Mouse (Mus musculus): ENCODE data around the gene Nod1. TPM values are rescaled to one million over a fixed set of nuclear protein-coding genes. Genes with fewer than 3 reads are reported as not detected.
"Not testable (repeated sequence)": the region's sequence is repeated elsewhere in the genome, so short reads cannot be mapped to it uniquely, and the experiment has no call there.

Gene Nod1
- total RNA-seq, 2 experiments from 2014 or later, result 3.2 to 3.8 TPM

DNA sequence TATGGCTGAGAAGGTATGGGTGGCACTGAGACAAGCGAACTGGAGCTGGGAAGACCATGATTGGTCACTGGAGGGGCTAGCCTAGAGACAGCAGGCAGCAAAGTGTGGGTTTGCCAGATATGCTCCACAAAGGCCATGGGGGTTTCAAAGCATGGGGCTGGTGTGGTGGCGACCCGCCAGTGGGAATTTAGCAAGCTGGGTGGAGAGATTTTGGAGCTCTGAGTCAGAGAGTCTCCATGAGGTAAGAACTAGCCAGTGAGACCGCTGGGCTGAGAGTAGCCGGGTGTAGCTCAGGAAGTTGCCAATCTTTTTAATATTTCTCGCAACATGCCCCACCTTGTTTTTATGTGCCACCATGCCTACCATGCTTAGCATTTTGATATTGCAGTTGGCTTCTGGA, 15.7 kb upstream of the Nod1 start:
- DNase-seq (ENCODE audit: low spot score in 2 of 2), result no peak
- intact Hi-C loops (cut with DNase I), result no loop called here

DNA sequence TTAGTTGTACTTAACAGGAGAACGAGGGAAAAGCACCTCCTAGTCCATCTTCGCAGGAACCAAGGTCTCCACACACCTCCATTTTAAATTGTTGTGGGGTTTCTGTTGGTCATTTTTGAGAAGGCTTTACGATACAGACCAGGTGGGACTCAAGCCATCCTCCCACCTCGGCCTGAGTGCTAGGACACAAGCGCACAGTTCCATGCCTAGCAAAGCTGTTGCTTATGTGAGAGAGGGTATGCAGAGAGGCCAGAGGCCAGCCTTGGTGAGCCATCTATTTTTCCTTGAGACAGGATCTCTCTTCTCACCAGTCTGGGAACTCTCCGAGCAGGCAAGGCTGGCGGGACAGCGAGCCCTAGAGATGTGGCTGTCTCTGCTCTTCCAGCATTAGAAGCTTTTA, 11.7 kb upstream of the Nod1 start:
- DNase-seq (ENCODE audit: low spot score in 2 of 2), result no peak

DNA sequence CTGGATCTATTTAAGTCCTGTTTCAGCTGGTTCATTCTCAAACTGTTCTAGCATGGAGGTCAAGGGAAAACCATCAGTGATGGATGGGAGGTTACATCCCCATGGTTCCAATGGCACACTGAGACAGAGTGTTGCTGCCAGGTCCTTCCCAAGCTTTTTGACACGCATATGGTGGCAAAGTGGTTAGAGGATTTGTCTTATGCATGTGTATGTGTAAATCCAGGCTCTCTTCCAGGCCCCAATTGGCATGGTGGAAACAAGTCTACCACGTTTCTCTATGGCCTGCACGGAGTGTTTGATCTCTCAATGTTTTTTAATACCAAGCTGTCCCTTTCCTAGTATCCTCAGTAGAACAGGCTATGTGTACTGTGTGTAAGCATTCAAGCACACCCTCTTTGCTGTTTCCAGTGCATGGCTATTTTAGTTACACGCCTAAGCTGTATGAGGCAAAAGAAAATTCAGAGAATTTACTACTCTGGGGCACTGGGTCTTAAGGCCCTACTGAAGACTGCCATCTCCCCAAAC, 11.2 kb upstream of the Nod1 start:
- intact Hi-C loops (cut with DNase I), result no loop called here
- DNase-seq (ENCODE audit: low spot score in 2 of 2), result no peak

More for the DNA sequence above, 11.7 kb upstream of the Nod1 start:
- intact Hi-C loops (cut with DNase I), result no loop called here

- intact Hi-C loops (cut with DNase I), result no loop called here
- no peak for DNase-seq (ENCODE audit: low spot score in 2 of 2)
Measured at GRCm38 (mm10) chr6:54979426-54979825, 7.0 kb upstream of the Nod1 start.

GRCm38 (mm10) chr6:54975616-54976015, 3.2 kb upstream of the Nod1 start:
- DNase-seq (ENCODE audit: low spot score in 2 of 2), result no peak
- intact Hi-C loops (cut with DNase I), result no loop called here

- no peak for DNase-seq (ENCODE audit: low spot score in 2 of 2)
- intact Hi-C loops (cut with DNase I), result no loop called here
Measured at GRCm38 (mm10) chr6:54974501-54974900, 2.1 kb upstream of the Nod1 start.

DNA sequence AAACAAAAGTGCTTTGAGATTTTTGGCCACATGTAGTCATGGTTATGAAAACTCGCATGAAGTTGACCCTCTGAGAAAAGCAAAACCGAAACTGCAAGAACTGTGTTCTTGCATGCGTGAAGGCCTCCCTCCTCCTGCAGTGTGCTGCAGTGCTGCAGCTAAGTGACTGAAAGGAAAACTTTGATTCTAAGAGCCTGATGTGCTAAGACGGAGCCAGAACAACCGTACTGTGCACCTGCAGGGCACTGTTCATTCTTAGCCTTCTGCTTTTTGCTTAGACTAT, 458 bp upstream of the Nod1 start:
- intact Hi-C loops (cut with DNase I), result no loop called here
- DNase-seq (ENCODE audit: low spot score in 2 of 2), result no peak

- intact Hi-C loops (cut with DNase I), result no loop called here
- DNase-seq (ENCODE audit: low spot score in 2 of 2), result no peak
Measured at GRCm38 (mm10) chr6:54971731-54972110, 691 bp downstream of the Nod1 start.

GRCm38 (mm10) chr6:54970506-54970905, 1.9 kb downstream of the Nod1 start:
- intact Hi-C loops (cut with DNase I), result no loop called here
- DNase-seq (ENCODE audit: low spot score in 2 of 2), result no peak

DNA sequence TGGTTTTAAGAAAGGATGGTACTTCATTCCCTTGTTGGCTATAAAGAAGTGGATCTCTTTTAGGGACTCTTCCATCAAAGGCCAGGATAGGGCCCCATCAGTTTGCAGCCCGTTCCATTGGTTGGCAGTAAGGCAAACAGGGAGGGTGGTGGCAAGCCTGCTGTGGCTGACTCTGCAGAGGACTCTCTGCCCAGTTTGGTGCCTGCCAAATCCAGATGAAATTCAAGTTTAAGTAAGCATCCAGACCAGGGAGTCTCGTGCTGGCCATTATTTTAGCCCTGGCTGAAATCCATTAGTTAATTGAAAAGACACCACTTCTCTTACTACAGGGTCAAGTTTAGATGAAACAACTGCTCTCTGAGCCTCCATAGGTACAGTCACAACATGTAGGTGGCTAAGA, 2.6 kb downstream of the Nod1 start:
- DNase-seq (ENCODE audit: low spot score in 2 of 2), result no peak
- intact Hi-C loops (cut with DNase I), result no loop called here

DNA sequence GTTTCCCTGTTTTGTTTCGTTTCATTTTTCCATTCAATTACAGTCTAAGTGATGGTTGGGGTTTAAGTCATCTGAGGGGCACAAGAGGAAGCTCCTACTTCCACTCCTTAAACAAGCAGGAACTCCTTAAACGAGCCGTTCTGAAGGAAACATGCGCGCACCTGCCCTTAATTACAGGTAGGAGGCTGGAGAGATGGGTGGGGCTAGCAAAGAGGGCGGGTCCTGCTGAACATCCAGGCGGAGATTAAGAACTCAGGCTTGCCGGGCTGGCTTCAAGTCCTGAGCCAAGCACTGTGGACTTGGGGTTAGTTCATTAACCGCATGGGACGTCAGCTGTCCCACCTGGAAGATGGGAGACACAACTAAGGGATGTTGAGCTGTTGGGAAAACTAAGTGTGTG, 4.8 kb downstream of the Nod1 start:
- intact Hi-C loops (cut with DNase I), result no loop called here
- DNase-seq (ENCODE audit: low spot score in 2 of 2), result no peak

DNA sequence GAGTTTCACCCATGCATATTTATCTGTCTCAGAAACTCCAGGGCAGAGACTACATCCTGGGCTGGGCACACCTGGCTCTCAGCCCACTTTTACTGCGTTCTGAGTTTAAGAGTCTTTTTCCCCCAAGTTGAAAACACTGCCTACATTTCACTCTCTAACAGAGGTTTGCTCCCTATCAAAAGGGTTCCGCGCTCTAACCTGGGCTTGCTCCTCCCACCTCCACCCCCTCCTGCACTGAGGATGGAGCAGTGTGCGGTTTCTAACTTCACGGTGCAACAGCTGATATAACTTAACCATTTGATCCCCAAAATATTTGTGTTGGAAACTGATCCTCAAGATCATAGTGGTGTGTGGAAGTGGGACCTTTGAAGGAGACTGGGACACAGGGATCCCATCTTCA, 7.2 kb downstream of the Nod1 start:
- intact Hi-C loops (cut with DNase I), result no loop called here
- no peak for DNase-seq (ENCODE audit: low spot score in 2 of 2)

- intact Hi-C loops (cut with DNase I), result no loop called here
- DNase-seq (ENCODE audit: low spot score in 2 of 2), result no peak
Measured at GRCm38 (mm10) chr6:54964755-54965154, 7.7 kb downstream of the Nod1 start.

DNA sequence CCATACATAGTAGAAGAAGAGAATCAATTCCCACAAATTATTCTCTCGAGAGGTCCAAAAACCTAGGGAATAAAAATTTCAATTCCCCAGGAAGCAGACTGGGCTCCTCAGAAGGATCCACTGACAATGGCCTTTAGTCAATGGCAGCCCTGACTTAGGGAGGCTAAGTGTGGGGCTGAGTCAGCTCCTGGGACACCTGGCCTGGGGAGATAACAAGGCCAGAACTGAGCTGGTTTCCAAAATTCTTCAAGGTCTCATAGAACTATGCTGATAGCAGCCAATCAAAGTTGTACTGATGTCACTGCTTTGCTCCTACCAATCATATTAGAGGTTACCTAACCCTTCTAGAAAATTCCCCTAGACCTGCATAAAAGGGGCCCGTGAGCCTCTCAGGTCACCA, 8.8 kb downstream of the Nod1 start:
- intact Hi-C loops (cut with DNase I), result no loop called here
- no peak for DNase-seq (ENCODE audit: low spot score in 2 of 2)

DNA sequence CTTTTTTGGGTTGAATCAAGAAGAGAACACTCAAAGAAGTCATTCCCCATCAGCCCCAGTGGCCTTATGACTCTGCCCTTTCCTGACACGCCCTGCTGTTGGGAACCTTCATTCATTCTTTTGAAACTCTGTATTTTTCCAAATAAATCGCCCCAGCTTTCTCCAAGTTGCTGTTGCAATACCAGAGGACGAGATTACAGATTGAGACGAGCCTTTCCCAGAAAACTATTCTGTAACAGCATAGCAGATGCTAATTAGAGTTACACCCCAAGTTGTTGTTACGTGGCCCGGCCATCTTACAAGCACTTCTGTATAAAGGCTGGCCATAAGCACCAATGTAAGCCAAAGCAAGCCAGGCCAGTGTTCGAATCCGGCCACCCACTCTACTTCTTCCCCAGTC, 14.8 kb downstream of the Nod1 start:
- no peak for DNase-seq (ENCODE audit: low spot score in 2 of 2)
- intact Hi-C loops (cut with DNase I), result no loop called here

DNA sequence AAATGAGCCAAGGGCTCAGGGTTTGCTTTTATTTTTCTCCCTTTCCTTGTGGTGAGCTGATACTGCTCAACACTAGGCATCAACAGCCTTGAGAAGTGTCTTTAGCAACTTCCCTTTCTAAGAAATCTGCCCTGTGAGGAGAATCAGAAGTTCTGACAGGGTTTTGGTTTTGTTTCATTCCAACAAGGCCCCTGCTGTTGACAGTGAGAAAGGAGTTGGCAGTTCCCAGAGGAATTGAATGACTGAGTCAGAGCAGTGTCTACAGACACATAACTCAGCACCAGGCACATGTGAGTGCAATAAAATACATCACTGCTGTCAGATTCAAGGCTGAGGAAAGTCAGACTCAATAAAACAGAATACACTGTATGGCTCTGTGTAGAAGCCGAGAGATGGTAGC, 16.0 kb downstream of the Nod1 start:
- intact Hi-C loops (cut with DNase I), result no loop called here
- DNase-seq (ENCODE audit: low spot score in 2 of 2), result no peak

DNA sequence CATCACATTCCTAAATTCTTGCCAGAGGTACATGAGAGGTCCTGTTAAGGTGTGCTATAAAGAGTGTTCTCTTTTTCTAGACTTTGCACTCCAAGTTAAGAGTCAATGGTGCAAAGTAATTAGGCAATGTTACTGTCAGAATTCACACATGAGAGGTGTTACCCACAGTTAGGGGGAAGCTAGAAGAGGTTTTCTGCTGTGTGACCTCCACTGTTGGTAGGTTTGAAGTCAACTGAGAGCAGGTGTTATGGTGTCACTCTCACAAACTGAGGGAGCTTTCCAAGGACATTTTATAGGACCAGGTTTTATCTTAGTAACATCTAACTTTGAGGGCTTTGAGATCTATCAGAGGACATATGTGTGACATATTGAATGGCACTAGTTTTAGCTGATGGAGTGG, 16.5 kb downstream of the Nod1 start:
- DNase-seq (ENCODE audit: low spot score in 2 of 2), result no peak
- intact Hi-C loops (cut with DNase I), result no loop called here

GRCm38 (mm10) chr6:54954659-54955414, 17.6 kb downstream of the Nod1 start:
- no peak for DNase-seq (ENCODE audit: low spot score in 2 of 2)
- intact Hi-C loops (cut with DNase I), result no loop called here

DNA sequence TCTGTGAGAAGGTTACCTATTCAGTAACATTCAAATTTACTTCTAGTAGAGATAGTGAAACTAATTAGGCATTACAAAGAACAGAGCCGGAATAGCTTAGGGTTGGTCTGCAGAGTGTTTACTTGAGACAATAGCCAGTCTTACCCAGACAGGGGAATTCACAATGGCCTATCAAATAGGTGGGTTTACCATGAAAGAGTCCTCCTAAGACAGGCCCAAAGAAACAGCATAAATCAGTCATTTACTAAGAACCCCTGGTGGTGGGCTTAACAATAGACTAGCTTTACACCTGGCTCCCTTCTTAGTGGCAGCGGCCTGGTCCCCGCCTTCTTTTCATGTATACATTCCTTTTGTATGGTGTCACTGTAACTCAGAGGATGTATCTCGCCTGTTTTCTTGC, 19.0 kb downstream of the Nod1 start:
- DNase-seq (ENCODE audit: low spot score in 2 of 2); intact Hi-C loops (cut with DNase I): not testable (repeated sequence)

DNA sequence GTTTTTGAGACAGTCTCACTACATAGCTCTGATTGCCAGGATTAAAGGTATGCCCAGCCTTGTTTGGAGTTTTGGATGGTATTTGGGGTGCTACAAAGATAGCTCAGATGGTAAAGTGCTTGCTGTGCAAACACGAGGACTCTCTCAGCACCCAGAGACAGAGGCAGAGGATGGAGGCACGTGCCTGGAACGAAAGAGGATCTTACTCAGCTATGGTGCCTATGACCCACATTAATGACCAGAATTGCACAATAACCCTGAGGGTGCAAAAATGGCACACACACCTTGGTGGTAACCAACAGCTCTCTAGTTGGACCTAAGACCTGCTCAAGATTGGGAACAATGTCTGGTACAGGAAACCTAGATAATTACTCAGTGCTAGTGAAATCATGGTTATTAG, 19.9 kb downstream of the Nod1 start:
- DNase-seq (ENCODE audit: low spot score in 2 of 2), result no peak
- intact Hi-C loops (cut with DNase I), result no loop called here

DNA sequence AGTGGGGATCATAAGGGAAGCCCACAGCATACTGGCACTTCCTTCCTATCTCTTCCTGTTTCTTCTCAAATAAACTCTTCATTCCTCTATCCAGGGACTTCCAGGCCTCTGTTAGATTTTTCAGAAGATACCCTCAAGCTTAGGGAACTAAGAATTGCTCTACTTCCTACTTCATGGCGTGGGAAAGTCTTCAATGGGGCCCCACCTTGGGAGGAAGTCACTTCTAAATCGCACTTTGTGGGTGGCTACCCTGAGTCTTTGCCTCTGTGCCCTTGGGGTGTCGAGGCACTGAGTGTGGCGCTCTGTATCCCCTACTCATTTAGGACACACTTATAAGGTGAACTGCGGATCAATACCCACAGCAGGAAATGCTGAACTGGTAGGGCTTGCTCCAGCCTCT, 23.7 kb downstream of the Nod1 start:
- intact Hi-C loops (cut with DNase I), result no loop called here
- no peak for DNase-seq (ENCODE audit: low spot score in 2 of 2)

Measured in left cerebral cortex, postnatal 25 days (tissue).